Mouse (Mus musculus) bone marrow, adult 2 months (tissue): ENCODE measurements around the gene Nog.

ENCODE experiments used
- CTCF ChIP-seq: fragments of 200-500 bp; IDR thresholded peaks from 2 replicates; pipeline ENCODE4 v1.5.1; 2011; ENCODE audit warnings: low read length, control low read depth; ENCODE audit not compliant: control insufficient read depth, insufficient read depth
- POLR2A ChIP-seq: fragments of 200-500 bp; IDR thresholded peaks from 2 replicates; pipeline ENCODE4 v1.6.1; 2011; ENCODE audit warnings: low read depth, mild to moderate bottlenecking, control low read depth, low read length, borderline replicate concordance; ENCODE audit not compliant: control insufficient read depth

DNA sequence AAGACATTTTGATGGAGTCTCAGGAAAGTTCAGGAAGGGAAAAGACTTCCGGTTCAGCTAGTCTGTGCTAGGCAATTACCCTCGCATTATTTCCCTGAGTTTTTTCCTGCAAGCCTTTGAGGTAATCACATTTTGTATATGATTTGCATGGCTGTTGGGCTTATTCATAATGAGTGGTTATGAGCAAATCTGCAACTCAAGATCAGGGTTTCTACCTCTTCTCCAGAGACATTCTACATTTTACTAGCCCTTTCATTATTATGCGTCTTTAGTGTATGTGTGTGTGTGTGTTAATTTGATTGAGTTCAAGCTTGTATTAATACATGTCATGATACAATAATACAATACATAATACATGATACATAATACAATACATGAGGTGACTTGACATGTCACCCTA is 34.6 kb downstream of the Nog start:
- TF ChIP-seq CTCF = no peak
- no peak for TF ChIP-seq POLR2A
